Mouse (Mus musculus) liver, postnatal 0 days (tissue): Measurements from ENCODE around the gene B430306N03Rik. TPM values are rescaled to one million over a fixed set of nuclear protein-coding genes. Genes with fewer than 3 reads are reported as not detected.

Source experiments
- ATAC-seq: fragments of 200-750 bp; cut with Nextera tagmentation; 2 replicates; pipeline ENCODE4 v1.8.0; 2017; ENCODE audit warnings: mild to moderate bottlenecking, moderate library complexity
- DNase-seq: peaks from one replicate; pipeline ENCODE4 v3.0.0-alpha.2; 2016
- H3K27ac ChIP-seq: fragments of 300-500 bp; sonication (generic); 2 replicates; pipeline ENCODE4 v1.5.1; 2014; ENCODE audit warnings: antibody characterized with exemption, moderate library complexity, mild to moderate bottlenecking, low read depth
- H3K27me3 ChIP-seq: fragments of 300-500 bp; sonication (generic); 2 replicates; pipeline ENCODE4 v1.6.1; 2014; ENCODE audit warnings: low read length, control low read depth, mixed read lengths; ENCODE audit not compliant: insufficient read depth
- H3K36me3 ChIP-seq: fragments of 300-500 bp; sonication (generic); replicated peaks from 2 replicates; pipeline ENCODE4 v1.6.1; 2014; ENCODE audit warnings: mild to moderate bottlenecking, control low read depth, low read length, moderate library complexity, mixed read lengths; ENCODE audit not compliant: insufficient read depth
- H3K4me1 ChIP-seq: fragments of 300-500 bp; sonication (generic); 2 replicates; pipeline ENCODE4 v1.6.1; 2014; ENCODE audit warnings: antibody characterized with exemption, mild to moderate bottlenecking, control low read depth; ENCODE audit not compliant: insufficient read depth
- H3K4me2 ChIP-seq: fragments of 300-500 bp; sonication (generic); 2 replicates; pipeline ENCODE4 v1.6.1; 2014; ENCODE audit warnings: low read depth, mild to moderate bottlenecking, low read length, moderate library complexity, mixed read lengths
- H3K4me3 ChIP-seq: fragments of 300-500 bp; sonication (generic); 2 replicates; pipeline ENCODE4 v1.5.1; 2014; ENCODE audit warnings: low read depth, low read length
- H3K9ac ChIP-seq: fragments of 300-500 bp; sonication (generic); replicated peaks from 2 replicates; pipeline ENCODE4 v1.6.1; 2014; ENCODE audit warnings: mild to moderate bottlenecking, moderate library complexity
- H3K9me3 ChIP-seq: fragments of 300-500 bp; sonication (generic); 2 replicates; pipeline ENCODE4 v1.6.1; 2016; ENCODE audit warnings: mild to moderate bottlenecking, control low read depth, low read length, mixed read lengths
- CTCF ChIP-seq: sonication (generic); IDR thresholded peaks from 2 replicates; pipeline ENCODE4 v1.5.1; 2016; ENCODE audit warnings: antibody characterized with exemption, low read depth
- EP300 ChIP-seq: IDR thresholded peaks from 2 replicates; pipeline ENCODE4 v1.6.1; 2016; ENCODE audit warnings: antibody characterized with exemption, low read depth, mild to moderate bottlenecking
- WGBS: fragments of 180-500 bp; shearing (Covaris S2); extraction: QIAGEN DNeasy Blood & Tissue Kit; methylation state at CpG from one replicate; pipeline ENCODE4 v1.1.7; 2014; ENCODE audit not compliant: insufficient replicate concordance; 5-methylcytosine and 5-hydroxymethylcytosine counted together
- polyA plus RNA-seq: library from polyadenylated mRNA; unstranded; fragments of >200 nt; fragmentation: Nextera tagmentation; extraction: Ambion mirVana; gene quantifications from 2 replicates; pipeline ENCODE4 v1.2.1, GENCODE M21; 2015

The B430306N03Rik gene
- polyA plus RNA-seq, 1 experiment from 2014 or later = 4.7 TPM

DNA sequence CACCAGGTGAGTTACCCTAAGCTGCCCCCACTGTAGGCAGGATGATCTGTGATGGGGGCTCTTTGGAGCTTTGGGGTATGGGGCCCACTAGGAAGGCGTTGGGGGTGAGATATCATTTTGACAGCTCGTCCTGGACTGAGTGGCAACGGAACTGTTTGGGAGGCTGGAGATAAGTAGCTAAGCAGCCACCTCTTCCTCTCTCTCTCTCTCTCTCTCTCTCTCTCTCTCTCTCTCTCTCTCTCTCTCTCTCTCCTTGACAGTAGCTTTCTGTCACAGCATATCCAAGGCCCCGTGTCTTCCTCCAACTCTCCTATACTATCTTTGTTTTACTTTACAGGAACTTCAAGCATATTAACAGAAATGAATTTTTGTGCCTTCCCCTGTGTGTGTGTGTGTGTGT is 44.5 kb downstream of the B430306N03Rik start:
- DNase-seq (no peak), ATAC-seq (peak; percentile 23; the same call in 1 of the 2 replicates)

DNA sequence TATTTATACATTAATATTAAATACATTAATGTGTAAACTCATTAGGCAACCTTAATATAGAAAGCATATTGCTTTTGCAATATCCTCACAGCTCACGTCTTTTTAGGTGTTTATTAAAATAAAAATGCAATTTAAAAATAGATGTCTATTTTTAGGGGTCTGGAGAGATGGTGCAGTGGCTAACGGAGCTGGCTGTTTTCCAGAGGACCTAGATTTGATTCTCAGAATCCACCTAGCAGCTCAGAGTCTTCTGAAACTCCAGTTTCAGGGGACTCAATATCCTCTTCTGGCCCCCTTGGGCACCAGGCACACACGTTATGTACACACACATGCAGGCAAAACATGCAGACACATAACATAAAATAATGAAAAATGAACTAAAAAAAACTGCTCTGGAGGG is 46.4 kb downstream of the B430306N03Rik start:
- Histone ChIP-seq H3K27me3 (no peaks in the 10 kb centered on the region), H3K36me3 (no peaks in the 10 kb centered on the region), H3K4me3 (no peak overlapping the region), H3K27ac (no peak overlapping the region), H3K9ac (no peak overlapping the region), H3K4me1 (no peaks in the 10 kb centered on the region), H3K4me2 (no peak overlapping the region), H3K9me3 (no peaks in the 10 kb centered on the region)
- ATAC-seq (no peak), DNase-seq (no peak)
- TF ChIP-seq EP300 (no peak), CTCF (no peak)
- 57% methylated on average over 3 of the region's 3 CpGs for WGBS

More for the DNA sequence above, 44.5 kb downstream of the B430306N03Rik start:
- H3K9me3 ChIP-seq = no peaks in the 10 kb centered on the region
- no peaks in the 10 kb centered on the region for H3K4me1 ChIP-seq
- H3K9ac ChIP-seq = no peak overlapping the region
- H3K4me2 ChIP-seq = no peak overlapping the region
- no peaks in the 10 kb centered on the region for H3K27me3 ChIP-seq
- 15% methylated on average over 4 of the region's 4 CpGs for WGBS
- H3K36me3 ChIP-seq = no peaks in the 10 kb centered on the region
- H3K27ac ChIP-seq = no peak overlapping the region
- no peak for TF ChIP-seq CTCF
- no peak for TF ChIP-seq EP300
- no peak overlapping the region for H3K4me3 ChIP-seq

DNA sequence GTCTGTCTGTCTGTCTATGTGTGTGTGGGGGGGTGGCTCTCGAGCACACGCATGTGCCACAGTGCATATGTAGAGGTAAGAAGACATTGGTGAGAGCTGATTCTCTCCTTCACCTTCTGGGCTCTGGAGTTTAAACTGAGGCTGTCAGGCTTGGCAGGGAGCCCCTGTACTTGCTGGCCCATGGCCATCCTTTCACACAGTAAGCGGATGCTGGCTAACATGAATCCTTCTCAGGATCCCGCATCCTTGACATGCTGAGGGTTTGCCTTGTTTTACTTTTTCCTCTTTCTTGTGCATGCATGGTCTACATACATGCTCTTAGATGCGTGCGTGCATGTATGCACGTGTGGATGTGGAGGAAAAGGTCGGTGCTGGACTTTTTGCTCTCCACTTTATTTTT is 47.0 kb downstream of the B430306N03Rik start:
- TF ChIP-seq CTCF (no peak), EP300 (no peak)
- DNase-seq (no peak), ATAC-seq (no peak)
- H3K4me3 ChIP-seq = no peak overlapping the region
- H3K9ac ChIP-seq = no peak overlapping the region
- H3K27me3 ChIP-seq = no peaks in the 10 kb centered on the region
- no peaks in the 10 kb centered on the region for H3K9me3 ChIP-seq
- 80% methylated on average over 8 of the region's 8 CpGs for WGBS
- no peaks in the 10 kb centered on the region for H3K4me1 ChIP-seq
- no peak overlapping the region for H3K27ac ChIP-seq
- H3K36me3 ChIP-seq = no peaks in the 10 kb centered on the region
- H3K4me2 ChIP-seq = no peak overlapping the region

DNA sequence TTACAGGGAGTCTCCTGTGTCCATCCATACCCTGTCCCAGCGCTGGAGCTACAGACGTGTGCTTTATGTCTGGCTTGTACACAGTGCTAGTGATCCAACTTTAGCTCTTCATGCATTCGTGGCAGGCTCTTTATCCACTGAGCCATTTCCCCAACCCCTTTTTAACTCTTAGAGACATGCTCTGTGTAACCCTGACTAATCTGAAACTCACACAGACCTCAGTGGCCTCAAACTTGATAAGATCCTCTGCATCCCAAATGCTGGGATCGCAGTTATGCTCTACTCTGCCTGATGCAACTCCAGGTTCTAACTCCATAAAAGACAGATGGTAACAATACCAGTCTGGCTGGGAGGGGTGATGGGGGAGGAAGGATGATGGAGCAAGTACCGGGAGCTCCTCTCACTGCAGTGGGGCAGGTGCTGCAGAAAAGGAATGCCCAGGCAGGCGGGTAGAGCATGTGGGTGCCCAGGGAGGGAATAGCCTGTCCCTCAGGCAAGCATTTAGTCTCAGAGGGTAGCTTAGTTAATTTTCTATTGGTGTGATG is 47.6 kb downstream of the B430306N03Rik start:
- H3K4me2 ChIP-seq = no peak overlapping the region
- no peaks in the 10 kb centered on the region for H3K9me3 ChIP-seq
- WGBS = 51% methylated on average over 6 of the region's 6 CpGs
- H3K9ac ChIP-seq = no peak overlapping the region
- no peaks in the 10 kb centered on the region for H3K27me3 ChIP-seq
- H3K27ac ChIP-seq = no peak overlapping the region
- no peaks in the 10 kb centered on the region for H3K4me1 ChIP-seq
- DNase-seq (no peak), ATAC-seq (no peak)
- no peaks in the 10 kb centered on the region for H3K36me3 ChIP-seq
- TF ChIP-seq CTCF (no peak), EP300 (no peak)
- H3K4me3 ChIP-seq = no peak overlapping the region

DNA sequence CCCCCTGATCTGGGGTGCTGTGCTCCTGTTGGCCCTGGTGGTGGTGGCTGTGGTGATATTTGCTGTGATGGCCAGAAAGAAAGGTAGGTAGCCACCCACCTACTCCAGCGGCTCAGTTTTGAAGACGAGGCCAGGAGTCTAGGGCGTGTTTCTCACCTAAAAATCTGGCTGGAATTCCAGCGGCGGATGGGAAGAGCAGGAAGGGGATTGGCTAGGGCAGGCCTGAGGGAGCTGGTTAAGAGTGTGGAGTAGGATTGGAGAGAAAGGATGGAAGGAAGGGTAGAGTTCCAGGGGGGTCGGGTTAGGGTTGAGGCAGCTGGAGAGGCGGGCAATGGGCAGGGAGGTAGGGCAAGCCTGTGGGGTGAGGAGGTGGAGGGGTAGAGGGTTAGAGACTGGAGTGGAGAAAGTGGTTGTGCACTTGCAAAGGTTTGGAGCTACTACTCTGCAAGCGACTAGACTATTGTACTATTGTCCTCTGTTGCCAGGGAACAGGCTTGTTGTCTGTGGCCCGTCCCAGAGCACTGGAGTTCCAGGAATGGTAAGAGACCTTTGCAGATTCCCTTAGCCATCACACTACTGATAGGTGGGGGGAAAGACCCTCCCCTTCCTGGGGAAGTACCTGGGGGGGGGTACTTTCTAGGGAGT is 49.7 kb downstream of the B430306N03Rik start:
- H3K27ac ChIP-seq = no peak overlapping the region
- WGBS = 78% methylated on average over 9 of the region's 9 CpGs
- no peaks in the 10 kb centered on the region for H3K36me3 ChIP-seq
- H3K27me3 ChIP-seq = no peaks in the 10 kb centered on the region
- no peak overlapping the region for H3K4me3 ChIP-seq
- no peak overlapping the region for H3K4me2 ChIP-seq
- TF ChIP-seq CTCF (no peak), EP300 (no peak)
- H3K9me3 ChIP-seq = no peaks in the 10 kb centered on the region
- H3K9ac ChIP-seq = no peak overlapping the region
- no peaks in the 10 kb centered on the region for H3K4me1 ChIP-seq
- DNase-seq = no peak
- no peak for ATAC-seq

DNA sequence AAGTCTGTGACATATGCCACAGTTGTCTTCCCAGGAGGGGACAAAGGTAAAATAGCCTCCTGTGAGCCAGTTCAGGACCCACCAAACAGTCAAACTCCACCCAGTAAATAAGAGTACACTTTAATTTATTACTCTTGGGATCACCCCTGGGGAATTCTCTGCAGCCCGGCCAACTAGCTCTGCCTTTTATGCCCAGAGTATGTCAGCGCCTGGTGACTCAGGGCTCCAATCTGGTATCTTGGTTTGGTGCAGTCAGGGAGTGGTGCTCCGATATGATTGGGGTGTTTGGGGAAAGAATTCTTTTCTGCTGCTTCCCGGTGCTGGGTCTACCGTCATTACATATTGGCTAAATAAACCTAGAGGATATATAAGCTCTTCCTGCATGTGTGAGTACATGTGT is 50.9 kb downstream of the B430306N03Rik start:
- H3K9ac ChIP-seq = no peak overlapping the region
- no peak for TF ChIP-seq EP300
- TF ChIP-seq CTCF = no peak
- no peak overlapping the region for H3K27ac ChIP-seq
- H3K9me3 ChIP-seq = no peaks in the 10 kb centered on the region
- DNase-seq (no peak), ATAC-seq (no peak)
- no peaks in the 10 kb centered on the region for H3K27me3 ChIP-seq
- no peaks in the 10 kb centered on the region for H3K4me1 ChIP-seq
- H3K4me3 ChIP-seq = no peak overlapping the region
- 81% methylated on average over 5 of the region's 5 CpGs for WGBS
- H3K36me3 ChIP-seq = no peaks in the 10 kb centered on the region
- no peak overlapping the region for H3K4me2 ChIP-seq
